Mouse (Mus musculus): ENCODE results near the gene Hnrnpa3.

Hnrnpa3 gene

DNA sequence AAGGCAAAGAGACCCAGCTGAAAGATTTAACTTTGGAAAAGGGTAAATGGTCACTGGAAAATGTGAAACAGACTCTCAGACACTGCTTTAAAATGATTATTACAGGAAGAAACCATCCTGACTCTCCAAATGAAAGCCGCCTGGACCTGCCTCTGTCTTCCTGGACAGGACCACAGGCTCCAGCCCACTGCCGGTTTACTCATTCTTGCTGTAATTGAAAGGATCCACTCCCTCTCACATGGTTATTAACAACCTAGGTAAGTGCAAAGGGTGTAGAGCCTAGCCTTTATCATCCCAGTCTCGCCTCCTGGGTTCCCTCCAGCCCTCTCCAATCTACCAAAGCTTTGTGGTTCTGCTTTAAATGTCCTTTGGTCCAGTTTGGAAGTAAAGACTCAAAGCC lies 42.1 kb downstream of the Hnrnpa3 start:
- intact Hi-C loops (cut with DNase I) = loop anchor here (5.0 kb wide), 1 partner anchor 39 kb away; no protein-coding TSS in a partner anchor

DNA sequence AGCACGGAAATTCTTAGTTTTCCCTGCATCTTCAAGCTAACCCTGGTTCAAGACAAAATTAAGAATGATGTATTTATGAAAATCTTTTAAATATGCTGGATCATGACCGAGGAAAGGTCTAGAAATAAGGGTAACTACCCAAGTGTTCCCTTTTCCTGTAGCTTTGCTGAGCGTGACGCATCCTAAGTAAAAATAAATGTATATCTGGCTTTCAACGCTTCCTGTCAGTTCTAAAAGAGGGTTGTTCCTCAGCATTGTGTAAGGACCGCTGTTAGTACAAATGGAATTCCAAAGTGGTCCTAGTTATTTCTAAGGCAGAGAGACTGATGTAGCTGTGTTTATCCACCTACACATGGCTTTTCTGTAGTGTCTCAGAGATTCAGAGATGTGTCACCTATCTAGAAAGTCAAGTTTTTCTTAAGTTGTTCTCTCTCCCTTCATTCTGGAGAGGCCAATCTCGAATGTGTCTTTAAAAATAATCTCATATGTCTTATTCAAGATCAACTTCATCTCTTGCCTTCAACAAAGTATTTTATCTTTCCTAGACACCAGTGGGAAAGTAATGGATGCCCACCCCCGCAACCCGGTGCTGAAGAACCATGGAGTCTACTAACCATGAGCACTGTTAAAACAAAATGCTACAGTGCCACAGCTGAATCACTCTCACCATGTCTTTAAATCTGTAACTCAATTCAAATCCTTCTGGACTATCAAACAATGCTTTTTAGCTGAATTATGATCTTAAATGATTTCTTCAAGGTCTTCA lies 42.9 kb downstream of the Hnrnpa3 start:
- intact Hi-C loops (cut with DNase I) = loop anchor here (5.0 kb wide), 1 partner anchor 40 kb away; no protein-coding TSS in a partner anchor

DNA sequence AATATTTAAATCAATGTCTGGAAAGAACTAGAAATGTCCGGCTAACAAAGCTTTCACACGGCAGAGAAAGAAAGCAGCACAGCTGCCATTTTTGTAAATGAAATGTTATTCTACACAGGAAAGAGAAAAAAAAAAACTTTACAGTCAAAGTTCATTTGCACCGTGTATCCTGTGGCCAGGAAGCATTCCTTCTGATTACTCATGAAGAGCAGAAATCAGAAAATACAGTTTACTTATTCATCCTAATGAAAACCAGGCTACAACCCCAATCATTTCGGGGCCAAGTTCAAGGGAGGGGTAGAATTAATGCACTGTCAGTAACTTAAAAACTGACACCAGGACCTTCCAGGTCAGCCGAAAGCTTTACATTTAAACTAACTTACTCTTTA lies 43.5 kb downstream of the Hnrnpa3 start:
- intact Hi-C loops (cut with DNase I) = loop anchor here (5.0 kb wide), 1 partner anchor 40 kb away; no protein-coding TSS in a partner anchor

DNA sequence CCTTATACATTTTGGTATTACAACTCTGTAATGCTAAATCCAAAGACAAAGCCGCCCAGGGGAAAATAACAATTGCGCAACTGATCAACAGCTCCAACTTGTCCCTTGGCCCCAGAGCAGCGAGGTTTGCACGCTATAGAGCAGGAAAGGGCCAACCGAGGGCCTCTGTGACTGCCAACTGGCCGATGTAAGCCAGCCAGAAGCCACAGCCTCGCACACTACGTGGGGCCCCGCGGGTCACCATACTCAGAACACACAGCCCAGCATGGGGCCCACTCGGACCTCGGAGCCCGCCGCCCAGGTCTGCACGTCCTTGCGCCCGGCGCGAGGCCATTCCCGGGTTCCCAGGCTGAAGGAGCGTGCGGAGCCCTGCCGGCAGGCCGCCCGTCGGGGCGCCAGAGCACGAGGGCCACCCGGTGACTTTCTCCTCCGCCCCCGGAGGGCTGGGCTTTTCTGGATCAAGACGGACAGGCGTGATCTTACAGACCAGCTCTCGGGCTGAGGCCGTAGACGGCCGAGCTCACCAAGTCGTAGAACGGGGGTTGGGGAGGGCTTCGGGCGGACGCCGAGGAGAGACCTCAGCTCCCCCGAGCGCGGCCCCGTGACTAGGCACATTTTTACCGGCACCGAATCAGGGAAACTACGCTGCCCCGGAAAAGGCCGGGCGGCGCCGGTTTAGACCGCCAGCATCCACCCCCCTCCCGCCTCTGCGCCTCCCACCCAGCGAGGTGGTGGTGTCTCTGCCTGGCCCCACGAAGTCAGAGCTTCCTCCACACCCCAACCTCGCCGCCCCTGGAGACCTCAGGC lies 44.5 kb downstream of the Hnrnpa3 start:
- intact Hi-C loops (cut with DNase I) = loop anchor here (5.0 kb wide), 1 partner anchor 41 kb away; no protein-coding TSS in a partner anchor

DNA sequence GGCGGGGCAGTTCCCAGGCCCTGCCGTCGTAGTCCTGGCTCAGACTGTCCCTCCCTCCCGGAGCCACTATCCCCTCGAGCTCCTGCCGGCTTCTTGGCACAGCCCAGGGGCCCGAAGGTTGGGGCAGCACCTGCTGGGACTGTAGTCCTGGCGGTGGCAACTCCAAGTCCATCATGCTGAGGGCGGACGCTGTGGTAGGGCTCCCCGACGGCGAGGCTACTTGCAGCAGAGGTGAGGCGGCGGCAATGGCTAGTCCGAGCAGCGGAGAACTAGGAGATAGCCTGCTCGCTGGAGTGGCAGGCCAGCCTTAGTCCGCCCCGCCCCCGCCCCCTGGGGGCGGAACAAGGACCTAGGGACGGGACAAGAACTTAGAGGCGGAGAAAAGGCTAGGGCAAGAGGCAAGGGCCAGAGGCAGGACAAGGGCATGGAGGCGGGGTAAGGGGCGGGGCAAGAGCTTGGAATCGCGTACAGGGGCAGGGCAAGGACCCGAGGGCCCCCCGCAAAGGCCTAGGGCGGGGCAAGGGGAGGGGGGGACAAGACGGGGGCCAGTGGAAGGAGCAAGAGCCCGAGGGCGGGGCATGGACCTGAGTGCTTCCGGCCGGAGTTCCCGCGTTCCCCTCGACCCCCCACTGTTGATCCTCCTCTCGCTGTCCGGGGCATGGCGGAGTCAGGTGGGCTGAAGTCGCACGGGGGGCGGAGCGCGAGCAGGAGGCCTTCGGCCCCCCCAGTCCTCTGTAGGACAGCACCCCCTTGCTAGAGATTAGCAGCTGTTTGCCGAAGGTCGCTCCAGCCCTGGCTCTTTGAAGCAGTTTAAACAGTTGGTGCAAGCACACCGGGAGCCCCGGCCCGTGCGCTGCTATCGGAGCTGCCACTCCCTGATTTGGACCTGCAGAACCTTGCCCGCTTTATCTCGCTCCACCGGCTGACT lies 45.4 kb downstream of the Hnrnpa3 start, which contains the start of gene Nfe2l2:
TSS of gene Nfe2l2 (minus strand) at position 408 of the 928 bp plus-strand sequence.
- intact Hi-C loops (cut with DNase I) = loop anchor here (5.0 kb wide), 1 partner anchor 42 kb away; no protein-coding TSS in a partner anchor

DNA sequence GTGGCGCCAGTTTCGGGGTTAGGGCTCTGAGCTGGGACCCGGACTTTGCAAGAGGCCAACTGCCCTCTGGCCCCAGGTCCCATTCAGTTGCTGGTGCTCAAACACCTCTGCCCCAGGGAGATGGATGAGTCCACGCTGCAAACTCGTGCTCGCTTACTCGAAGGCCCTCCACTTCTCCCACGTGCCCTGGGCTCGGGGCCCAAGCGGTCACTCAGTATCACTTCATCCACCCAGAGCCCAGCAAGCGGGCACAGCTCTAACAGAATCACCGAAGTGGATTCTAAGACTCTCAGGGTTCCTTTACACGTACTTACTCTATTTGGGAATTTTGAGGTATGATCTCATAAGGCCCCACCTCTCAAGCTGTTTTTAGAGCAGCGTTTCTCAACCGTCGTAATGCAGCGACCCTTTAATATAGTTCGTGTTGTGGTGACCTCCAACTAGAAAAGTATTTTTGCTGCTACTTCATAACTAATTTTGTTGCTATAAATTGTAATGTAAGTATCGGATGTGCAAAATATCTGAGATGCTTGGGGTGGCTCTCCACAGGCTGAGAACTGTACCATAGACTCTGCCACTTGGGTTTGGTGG lies 46.2 kb downstream of the Hnrnpa3 start:
- intact Hi-C loops (cut with DNase I) = no loop called here

DNA sequence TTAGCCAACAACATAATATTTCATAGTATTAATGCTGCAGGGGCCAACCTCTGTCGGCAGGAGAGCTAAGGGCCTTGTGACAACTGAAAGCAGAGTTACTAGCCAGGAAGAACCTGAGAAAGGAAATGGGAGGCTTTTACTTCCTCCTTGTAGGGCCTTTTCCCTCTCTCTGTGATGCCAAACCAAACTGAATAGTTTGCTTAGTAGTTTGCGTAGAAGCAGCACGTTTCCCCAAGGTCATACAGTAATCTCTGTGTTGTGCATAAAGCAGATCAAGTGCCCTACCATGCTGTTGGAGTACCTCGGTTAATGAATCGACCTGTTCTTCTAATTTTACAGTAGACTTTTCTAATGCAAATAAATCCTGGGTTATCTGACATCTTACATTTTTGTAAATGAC lies 47.4 kb downstream of the Hnrnpa3 start:
- intact Hi-C loops (cut with DNase I) = no loop called here

DNA sequence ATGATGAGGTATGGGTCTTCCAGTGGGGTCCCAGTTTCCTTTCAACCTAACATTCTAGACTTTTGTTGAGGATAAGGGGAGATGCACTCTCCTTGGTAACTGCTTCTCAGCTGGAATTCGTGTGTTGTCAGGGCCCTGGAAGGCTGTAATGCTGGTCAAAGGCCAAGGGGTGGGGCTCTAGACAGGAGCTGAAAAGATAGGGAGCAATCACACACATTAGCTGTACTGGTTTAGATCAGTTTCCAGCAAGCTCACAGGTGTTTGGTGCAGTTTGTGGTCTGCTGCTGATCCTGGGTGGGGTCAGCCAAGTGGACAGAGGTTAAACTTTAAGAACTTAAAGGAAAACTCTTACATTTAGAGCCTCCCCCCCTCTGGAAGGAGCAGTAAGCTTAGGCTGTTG lies 48.4 kb downstream of the Hnrnpa3 start:
- intact Hi-C loops (cut with DNase I) = no loop called here

DNA sequence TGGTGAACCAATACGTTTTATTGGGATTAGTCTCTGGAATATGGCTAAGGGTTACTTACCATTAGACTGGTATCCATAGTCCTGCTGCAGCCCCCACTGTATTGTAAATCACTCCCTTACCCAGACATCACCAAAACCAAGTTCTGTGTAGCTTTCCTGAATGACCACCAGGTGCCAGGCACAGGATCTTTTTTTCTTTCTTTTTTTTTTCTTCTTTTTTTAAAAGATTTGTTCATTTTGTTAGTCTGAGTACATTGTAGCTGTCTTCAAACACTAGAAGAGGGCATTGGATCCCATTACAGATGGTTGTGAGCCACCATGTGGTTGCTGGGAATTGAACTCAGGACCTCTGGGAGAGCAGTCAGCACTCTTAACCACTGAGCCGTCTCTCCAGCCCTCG lies 54.0 kb downstream of the Hnrnpa3 start:
- intact Hi-C loops (cut with DNase I) = no loop called here

DNA sequence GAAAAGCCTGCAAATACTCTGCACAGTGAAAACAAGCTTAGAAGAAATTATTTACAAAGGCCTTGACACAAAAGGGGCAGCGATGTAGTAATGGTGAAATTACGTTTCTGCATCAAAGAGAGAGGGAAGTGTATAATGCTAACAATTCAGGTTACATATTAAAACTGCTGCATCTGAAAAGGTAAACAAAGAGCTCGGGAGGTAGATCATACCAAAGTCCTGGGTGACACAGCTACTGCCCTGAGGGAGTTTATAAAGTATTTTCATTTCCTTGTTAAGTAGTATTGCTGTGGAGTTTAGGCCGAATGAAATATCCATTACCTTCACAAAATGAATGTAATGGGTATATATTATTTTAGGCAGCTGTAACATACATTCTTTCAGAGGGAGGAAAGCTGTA lies 55.7 kb downstream of the Hnrnpa3 start:
- intact Hi-C loops (cut with DNase I) = no loop called here

DNA sequence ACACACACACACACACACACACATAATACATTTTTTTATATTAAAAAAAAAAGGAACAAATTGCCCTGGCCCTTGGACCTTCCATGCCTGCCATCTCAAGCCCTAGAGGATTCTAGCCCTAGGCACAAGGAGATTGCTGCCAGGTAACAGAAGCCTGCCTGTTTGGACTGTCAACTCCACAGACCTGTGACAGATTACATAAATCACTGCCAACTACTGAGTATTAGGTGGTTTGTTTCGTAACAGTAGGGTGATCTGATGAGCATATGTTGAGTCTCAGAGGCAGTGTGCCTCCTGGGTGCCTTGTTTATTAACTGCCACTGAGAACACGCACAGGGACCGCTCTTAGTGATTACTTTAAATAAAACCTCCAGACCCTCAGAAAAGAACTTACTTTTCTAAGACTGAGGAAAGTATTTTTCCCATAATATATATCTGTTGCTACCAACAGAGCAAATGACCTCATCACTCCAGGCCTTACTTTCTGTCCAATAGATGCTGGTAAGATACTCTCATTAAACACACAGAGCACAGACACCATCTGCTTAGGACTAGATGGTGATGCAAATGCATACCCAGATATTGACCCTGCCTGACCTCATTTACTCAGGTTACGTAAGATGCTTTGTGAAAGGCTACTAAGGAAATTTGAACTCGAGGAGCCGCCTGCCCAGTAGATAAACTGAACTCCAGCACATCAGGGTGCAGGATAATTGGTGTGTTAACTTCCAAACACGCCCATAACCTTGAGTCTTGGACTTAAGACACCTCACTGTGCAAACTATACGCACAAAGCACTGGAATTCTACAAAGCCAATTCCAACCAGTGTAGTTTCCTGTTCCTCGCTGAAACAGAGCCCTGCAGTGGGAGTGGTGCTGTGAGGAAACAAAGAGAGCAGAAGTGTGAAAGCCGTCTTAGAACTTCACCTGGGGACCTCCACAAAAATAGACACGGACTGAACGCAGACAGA lies 57.3 kb downstream of the Hnrnpa3 start:
- intact Hi-C loops (cut with DNase I) = no loop called here

Small RNAs within 50 kb of the gene (microRNA-seq; reads per million reads assigned to microRNA genes)
- gene Gm24574 = 0 reads per million in 2 experiments
